Comparison of ENCODE assay signal across 19 mouse cellular contexts in the genomic region with DNA sequence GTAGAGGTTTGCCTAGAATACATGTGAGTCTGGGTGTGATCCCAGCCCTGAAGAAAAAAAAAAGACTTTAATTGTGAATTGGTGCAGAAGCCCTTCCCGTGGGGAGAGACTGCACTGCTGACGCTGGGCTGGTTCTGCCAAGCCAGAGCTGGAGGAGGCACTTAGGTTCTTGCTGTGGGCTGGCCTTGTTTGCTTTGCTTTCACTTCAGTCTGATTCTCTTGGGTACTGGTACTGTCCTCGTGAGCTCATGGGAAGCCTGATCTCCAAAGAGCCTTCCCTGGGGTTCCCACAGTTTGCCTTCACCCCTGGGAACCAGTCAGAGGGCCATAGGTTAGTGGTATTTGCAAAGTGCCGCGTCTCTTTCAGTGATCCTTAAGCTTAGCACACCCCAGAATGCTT.
DNase-seq lines count a peak whose midpoint lies in the region; TF ChIP-seq lines count a peak whose summit lies in the region.
"Had no signal": no experiment of that assay in that cellular context is flagged by ENCODE, and none has a peak within 500 bp of the region (broad histone marks: within the 10 kb centered on the region; RNA-seq: fewer than 3 reads in every experiment).

No protein-coding gene starts in this region.

- TF ChIP-seq CTCF in gastrocnemius, adult 2 months (IDR thresholded peaks at IDR 0.05), result no peak
- TF ChIP-seq CTCF in layer of hippocampus, adult 2 months (conservative IDR thresholded peaks at IDR 0.05), result no peak

- peaks cover 18% of the 10 kb centered on the region for H3K4me1 ChIP-seq in brown adipose tissue, adult 24 weeks (ENCODE audit: control insufficient read depth, insufficient read depth, insufficient read length, low read length)
- H3K4me1 ChIP-seq: embryonic facial prominence, embryonic 13.5 days; forebrain, embryonic 15.5 days; midbrain, embryonic 12.5 days had no signal

- H3K4me3 ChIP-seq in gastrocnemius, adult 2 months, result no peak overlapping the region
- no peak overlapping the region for H3K4me3 ChIP-seq in layer of hippocampus, adult 2 months
- H3K4me3 ChIP-seq in brown adipose tissue, adult 24 weeks (ENCODE audit: insufficient read depth, low read depth, low read length), result no peak overlapping the region
- H3K4me3 ChIP-seq: embryonic facial prominence, embryonic 13.5 days; forebrain, embryonic 15.5 days; hindbrain, embryonic 15.5 days; midbrain, embryonic 12.5 days had no signal

- DNase-seq in gastrocnemius, adult 2 months, result no peak
- DNase-seq in gastrocnemius, adult 18-20 months (ENCODE audit: low spot score), result no peak
- no peak for DNase-seq in layer of hippocampus, adult 2 months (ENCODE audit: low spot score in 2 of 2)
- no peak for DNase-seq in layer of hippocampus, adult 8-10 months (ENCODE audit: low spot score in 2 of 2)
- DNase-seq in lung, postnatal 36 days, result peak; percentile 56
- DNase-seq in left cerebral cortex, postnatal 14 days (ENCODE audit: low spot score in 2 of 2), result no peak
- no peak for DNase-seq in layer of hippocampus, postnatal 10 days (ENCODE audit: low spot score in 2 of 2)
- DNase-seq: adrenal gland, postnatal 25 days; cerebellum, adult 9-10 months; gastrocnemius, postnatal 36 days; kidney, postnatal 4 days; liver, postnatal 0 days; spleen, adult 18-20 months; thymus, postnatal 14 days had no signal

- intact Hi-C loops in gastrocnemius, adult 2 months (cut with DNase I), result loop anchor here (5.0 to 10.0 kb wide), 4 partner anchors 76 to 573 kb away; no protein-coding TSS in a partner anchor
- intact Hi-C loops in left cerebral cortex, postnatal 14 days (cut with DNase I), result loop anchor here (10.0 kb wide), 1 partner anchor 213 kb away; no protein-coding TSS in a partner anchor

- peak overlapping the region; percentile 49; the same call in 1 of the 2 replicates for H3K27ac ChIP-seq in gastrocnemius, adult 2 months
- H3K27ac ChIP-seq in layer of hippocampus, adult 2 months, result peak overlapping the region; percentile 48
- H3K27ac ChIP-seq in brown adipose tissue, adult 24 weeks (replicated peaks; ENCODE audit: low read depth, low read length), result peak overlapping the region; percentile 57; the same call in 1 of the 2 replicates
- H3K27ac ChIP-seq: embryonic facial prominence, embryonic 13.5 days; forebrain, embryonic 15.5 days; hindbrain, embryonic 15.5 days; midbrain, embryonic 12.5 days had no signal
